8 mouse cellular contexts compared by ENCODE assay signal in genomic region chr8:109706076-109706873, GRCm38 (mm10). TPM values are rescaled to one million over a fixed set of nuclear protein-coding genes. Genes with fewer than 3 reads are reported as not detected.
DNase-seq lines count a peak whose midpoint lies in the region; ATAC-seq and TF ChIP-seq lines count a peak whose summit lies in the region.

No protein-coding gene starts in this region.

- H3K27ac ChIP-seq in kidney, adult 2 months (ENCODE audit: insufficient read depth, low read depth, low read length), result no peak overlapping the region
- peak overlapping the region; percentile 89 for H3K27ac ChIP-seq in intestine, postnatal 0 days (ENCODE audit: low read depth, low read length)
- H3K27ac ChIP-seq in midbrain, embryonic 11.5 days (ENCODE audit: low read depth, low read length), result peak overlapping the region; percentile 88

- no peaks in the 10 kb centered on the region for H3K9me3 ChIP-seq in erythroblast, embryonic 14.5 days (ENCODE audit: control insufficient read depth, low read length)
- H3K9me3 ChIP-seq in intestine, postnatal 0 days (ENCODE audit: control insufficient read depth), result no peaks in the 10 kb centered on the region
- H3K9me3 ChIP-seq in midbrain, embryonic 11.5 days (ENCODE audit: control insufficient read depth, low read length), result no peaks in the 10 kb centered on the region

- no peak for TF ChIP-seq CTCF in kidney, adult 2 months (conservative IDR thresholded peaks at IDR 0.05; ENCODE audit: insufficient read depth, insufficient read length, low read depth, low read length)
- TF ChIP-seq CTCF in intestine, postnatal 0 days (IDR thresholded peaks at IDR 0.05; ENCODE audit: low read depth), result no peak

- H3K9ac ChIP-seq in intestine, postnatal 0 days (ENCODE audit: low read depth, low read length), result peak overlapping the region; percentile 96
- peak overlapping the region; percentile 99 for H3K9ac ChIP-seq in midbrain, embryonic 11.5 days (ENCODE audit: low read length)

- H3K4me1 ChIP-seq in kidney, adult 2 months (ENCODE audit: control insufficient read depth, insufficient read depth, low read length), result peaks cover 8% of the 10 kb centered on the region; the same call in 1 of the 2 replicates
- peaks cover 34% of the 10 kb centered on the region for H3K4me1 ChIP-seq in erythroblast, embryonic 14.5 days (ENCODE audit: control insufficient read depth)
- H3K4me1 ChIP-seq in intestine, postnatal 0 days (replicated peaks; ENCODE audit: control insufficient read depth, insufficient read depth, low read length), result 0 out of 2 replicates have a peak, but pooled peaks cover 3% of the 10 kb centered on the region
- H3K4me1 ChIP-seq in midbrain, embryonic 11.5 days (ENCODE audit: control insufficient read depth, insufficient read depth, low read length), result peaks cover 16% of the 10 kb centered on the region

- peak overlapping the region; percentile 86 for H3K4me3 ChIP-seq in kidney, adult 2 months (ENCODE audit: insufficient read depth, low read depth, low read length)
- H3K4me3 ChIP-seq in erythroblast, embryonic 14.5 days (replicated peaks), result peak overlapping the region; percentile 86
- peak overlapping the region; percentile 97 for H3K4me3 ChIP-seq in intestine, postnatal 0 days (ENCODE audit: low read depth, low read length)
- peak overlapping the region; percentile 98 for H3K4me3 ChIP-seq in midbrain, embryonic 11.5 days (ENCODE audit: low read depth, low read length)

- WGBS in kidney, adult 2 months, result 4% methylated on average over 30 of the region's 30 CpGs
- 2% methylated on average over 26 of the region's 30 CpGs for WGBS in intestine, postnatal 0 days
- WGBS in midbrain, embryonic 11.5 days, result 2% methylated on average over 30 of the region's 30 CpGs

- H3K27me3 ChIP-seq in kidney, adult 2 months (replicated peaks; ENCODE audit: control insufficient read depth, insufficient read depth, low read length), result no peaks in the 10 kb centered on the region
- peaks cover 33% of the 10 kb centered on the region for H3K27me3 ChIP-seq in erythroblast, embryonic 14.5 days (ENCODE audit: control insufficient read depth)
- 0 out of 2 replicates have a peak, but pooled peaks cover 3% of the 10 kb centered on the region for H3K27me3 ChIP-seq in intestine, postnatal 0 days (replicated peaks; ENCODE audit: control insufficient read depth, insufficient read depth, low read length)
- peaks cover 5% of the 10 kb centered on the region; the same call in 1 of the 2 replicates for H3K27me3 ChIP-seq in midbrain, embryonic 11.5 days (ENCODE audit: control insufficient read depth, insufficient read depth, low read length)

- peak overlapping the region; percentile 86 for H3K4me2 ChIP-seq in intestine, postnatal 0 days (replicated peaks; ENCODE audit: low read depth)
- H3K4me2 ChIP-seq in midbrain, embryonic 11.5 days, result peak overlapping the region; percentile 91

- no peak for DNase-seq in kidney, adult 2 months
- DNase-seq in kidney, adult 9 months, result no peak
- peak; percentile 23 for DNase-seq in NIH3T3 (ENCODE audit: low read depth)
- DNase-seq in midbrain, embryonic 11.5 days (ENCODE audit: low spot score, missing footprints), result peak; percentile 94
- peak; percentile 17 to 18 for DNase-seq in thymus, postnatal 10 days (ENCODE audit: low spot score in 2 of 2)
- no peak for DNase-seq in adrenal gland, adult 2 months

- no peak for TF ChIP-seq POLR2A in kidney, adult 2 months (IDR thresholded peaks at IDR 0.05; ENCODE audit: low read depth, low read length)

- H3K36me3 ChIP-seq in kidney, adult 2 months (ENCODE audit: control insufficient read depth, insufficient read depth, low read length), result no peaks in the 10 kb centered on the region; the same call in 1 of the 2 replicates
- peaks cover 38% of the 10 kb centered on the region for H3K36me3 ChIP-seq in erythroblast, embryonic 14.5 days (ENCODE audit: control insufficient read depth)
- peaks cover 29% of the 10 kb centered on the region; the same call in 1 of the 2 replicates for H3K36me3 ChIP-seq in intestine, postnatal 0 days (ENCODE audit: control insufficient read depth, insufficient read depth)
- peaks cover 10% of the 10 kb centered on the region; the same call in 1 of the 2 replicates for H3K36me3 ChIP-seq in midbrain, embryonic 11.5 days (ENCODE audit: control insufficient read depth, insufficient read depth, low read length)

- ATAC-seq in intestine, postnatal 0 days, result peak; percentile 28
- peak; percentile 56 for ATAC-seq in midbrain, embryonic 11.5 days (ENCODE audit: low FRiP score)

RNA-seq across cellular contexts. Expression of gene Zfp821, which starts 0.9 kb away (rescaled TPM):
- polyA plus RNA-seq in kidney, adult 2 months (2012; rRNA removed), result 9.6 and 10.7 TPM in 2 replicates
- 2.2 and 2.5 TPM in 2 replicates for polyA plus RNA-seq in erythroblast, embryonic 14.5 days (2012)
- 6.4 and 6.6 TPM in 2 replicates for polyA plus RNA-seq in intestine, postnatal 0 days (2015; fragmentation: Nextera tagmentation; extraction: Ambion mirVana)
- 50.9 and 52.4 TPM in 2 replicates for polyA plus RNA-seq in midbrain, embryonic 11.5 days (2014; fragmentation: Nextera tagmentation; extraction: Ambion mirVana)
- 10 to 100 TPM in 1 of 2 experiments, 1 to 10 TPM in 1; 8.6 to 12.1 TPM for total RNA-seq in adrenal gland, adult 2 months (2021)
- polyA plus RNA-seq in adrenal gland, adult 2 months (2012; rRNA removed), result 6.6 and 9.0 TPM in 2 replicates

RNA-seq across cellular contexts. Expression of gene Ist1, which starts 13.2 kb away (rescaled TPM):
- 49.5 and 54.0 TPM in 2 replicates for polyA plus RNA-seq in kidney, adult 2 months (2012; rRNA removed)
- polyA plus RNA-seq in erythroblast, embryonic 14.5 days (2012), result 0.78 and 0.93 TPM in 2 replicates
- polyA plus RNA-seq in intestine, postnatal 0 days (2015; fragmentation: Nextera tagmentation; extraction: Ambion mirVana), result 86.9 and 88.1 TPM in 2 replicates
- polyA plus RNA-seq in midbrain, embryonic 11.5 days (2014; fragmentation: Nextera tagmentation; extraction: Ambion mirVana), result 182 and 187 TPM in 2 replicates
- 10 to 100 TPM; 72.7 to 89.3 TPM for total RNA-seq in adrenal gland, adult 2 months (2021)
- 20.5 and 26.6 TPM in 2 replicates for polyA plus RNA-seq in adrenal gland, adult 2 months (2012; rRNA removed)

RNA-seq across cellular contexts. Expression of gene Atxn1l, which starts 31.3 kb away (rescaled TPM):
- 16.9 and 17.2 TPM in 2 replicates for polyA plus RNA-seq in kidney, adult 2 months (2012; rRNA removed)
- polyA plus RNA-seq in erythroblast, embryonic 14.5 days (2012), result 1.3 TPM in 2 replicates
- 2.4 and 2.6 TPM in 2 replicates for polyA plus RNA-seq in intestine, postnatal 0 days (2015; fragmentation: Nextera tagmentation; extraction: Ambion mirVana)
- polyA plus RNA-seq in midbrain, embryonic 11.5 days (2014; fragmentation: Nextera tagmentation; extraction: Ambion mirVana), result 4.9 and 5.4 TPM in 2 replicates
- 10 to 100 TPM; 38.5 to 45.5 TPM for total RNA-seq in adrenal gland, adult 2 months (2021)
- 8.8 and 9.8 TPM in 2 replicates for polyA plus RNA-seq in adrenal gland, adult 2 months (2012; rRNA removed)

Comparison
In these comparisons a context has a peak if more than half of its experiments do, and no peak if none do; other contexts are left out.
1. DNase-seq: peak in NIH3T3 (single experiment), midbrain, embryonic 11.5 days (single experiment) and thymus, postnatal 10 days (2 of 2); none in kidney, adult 2 months (single experiment), kidney, adult 9 months (single experiment) and adrenal gland, adult 2 months (single experiment).
2. RNA of gene Ist1, which starts 13.2 kb away (polyA plus RNA-seq): 182 to 187 TPM in midbrain, embryonic 11.5 days, 86.9 to 88.1 TPM in intestine, postnatal 0 days, 49.5 to 54.0 TPM in kidney, adult 2 months and 20.5 to 26.6 TPM in adrenal gland, adult 2 months; 0.78 to 0.93 TPM in erythroblast, embryonic 14.5 days; every median in the first group is over 10 times any median in the second.
3. Peak in every context shown above with its lines, with median percentiles within 50 percentile points of each other: H3K4me3 ChIP-seq.